Mouse (Mus musculus): ENCODE data around the gene Stra8.

Gene Stra8

DNA sequence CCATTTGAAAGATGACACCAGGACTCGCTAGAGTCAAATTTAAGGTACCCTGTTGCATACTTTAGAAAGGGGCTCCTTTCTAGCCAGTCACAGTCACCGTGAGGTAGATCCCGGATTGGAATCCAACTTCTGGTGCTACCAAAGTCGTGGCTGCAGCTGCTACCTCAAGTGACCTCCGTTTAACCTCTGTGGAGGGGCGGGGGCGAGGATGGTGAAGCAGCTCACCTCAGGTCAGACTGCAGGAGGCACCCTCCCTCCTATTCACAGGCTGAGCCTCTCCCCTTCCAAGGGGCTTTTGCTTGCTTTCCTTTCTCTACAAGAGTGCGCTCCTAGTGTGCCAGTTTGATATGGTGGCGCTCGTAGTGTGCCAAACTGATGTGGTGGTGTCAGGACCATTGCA lies at the start of gene Stra8:
Stra8 (plus strand) TSS at position 208 of the 400 bp plus-strand sequence.
- DNase-seq, result no peak

DNA sequence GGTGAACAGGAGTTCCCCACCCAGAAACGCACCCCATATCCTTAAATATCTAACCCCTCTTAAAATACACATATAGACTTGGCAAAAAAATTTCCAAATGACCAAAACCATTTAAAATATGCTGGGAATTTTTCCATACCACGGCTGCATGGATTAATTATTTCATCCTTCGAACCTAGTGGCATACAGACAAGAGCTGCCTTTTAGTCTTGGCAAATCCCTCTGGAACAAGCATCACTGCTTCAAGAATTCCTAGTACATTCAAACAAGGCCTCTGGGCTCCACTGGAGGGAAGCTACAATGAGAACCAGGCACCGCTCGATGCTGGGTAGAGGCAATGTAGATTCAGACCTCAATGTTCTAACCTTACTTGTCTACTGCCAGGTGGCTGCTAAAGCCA lies 49.2 kb upstream of the Stra8 start:
- DNase-seq, result no peak

DNA sequence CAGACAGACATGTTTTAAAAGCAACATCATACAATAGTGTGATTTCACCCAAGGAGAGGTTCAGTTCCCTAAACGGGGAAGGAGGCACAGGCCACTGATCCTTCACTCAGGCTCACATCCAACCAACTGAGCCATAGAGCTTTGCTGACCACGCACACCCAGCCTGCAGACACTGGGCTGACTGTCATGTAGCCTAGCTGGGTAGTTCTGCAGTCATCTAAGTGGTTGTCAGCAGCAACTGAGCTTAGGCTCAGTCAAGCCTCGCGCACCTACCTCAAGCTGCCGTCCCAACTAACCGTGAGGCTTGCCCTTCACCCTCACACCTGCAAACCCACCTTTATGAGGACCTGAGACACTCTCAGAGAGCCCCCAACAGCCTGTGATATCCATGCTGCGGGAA lies 48.0 kb upstream of the Stra8 start:
- DNase-seq, result no peak

DNA sequence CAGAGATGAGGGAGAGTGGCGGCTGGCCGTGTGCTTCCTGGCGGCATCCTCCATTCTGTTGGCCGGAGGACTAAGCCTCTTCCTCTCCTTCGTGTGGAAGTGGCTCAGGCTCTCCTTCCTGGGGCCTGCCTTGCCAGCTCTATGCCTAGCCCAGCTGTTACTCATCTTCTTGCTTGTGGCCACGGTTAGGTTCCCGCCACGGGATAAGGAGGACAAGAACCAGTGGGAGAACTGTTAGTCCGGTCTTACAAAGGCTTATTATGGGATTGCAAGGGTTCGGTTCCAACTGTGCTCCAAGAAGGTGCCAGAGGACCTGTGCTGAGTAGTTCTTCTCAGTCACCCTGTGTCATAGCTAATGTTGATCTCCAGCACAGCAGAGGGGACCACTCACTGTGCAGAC lies 47.1 kb upstream of the Stra8 start:
- DNase-seq, result no peak

DNA sequence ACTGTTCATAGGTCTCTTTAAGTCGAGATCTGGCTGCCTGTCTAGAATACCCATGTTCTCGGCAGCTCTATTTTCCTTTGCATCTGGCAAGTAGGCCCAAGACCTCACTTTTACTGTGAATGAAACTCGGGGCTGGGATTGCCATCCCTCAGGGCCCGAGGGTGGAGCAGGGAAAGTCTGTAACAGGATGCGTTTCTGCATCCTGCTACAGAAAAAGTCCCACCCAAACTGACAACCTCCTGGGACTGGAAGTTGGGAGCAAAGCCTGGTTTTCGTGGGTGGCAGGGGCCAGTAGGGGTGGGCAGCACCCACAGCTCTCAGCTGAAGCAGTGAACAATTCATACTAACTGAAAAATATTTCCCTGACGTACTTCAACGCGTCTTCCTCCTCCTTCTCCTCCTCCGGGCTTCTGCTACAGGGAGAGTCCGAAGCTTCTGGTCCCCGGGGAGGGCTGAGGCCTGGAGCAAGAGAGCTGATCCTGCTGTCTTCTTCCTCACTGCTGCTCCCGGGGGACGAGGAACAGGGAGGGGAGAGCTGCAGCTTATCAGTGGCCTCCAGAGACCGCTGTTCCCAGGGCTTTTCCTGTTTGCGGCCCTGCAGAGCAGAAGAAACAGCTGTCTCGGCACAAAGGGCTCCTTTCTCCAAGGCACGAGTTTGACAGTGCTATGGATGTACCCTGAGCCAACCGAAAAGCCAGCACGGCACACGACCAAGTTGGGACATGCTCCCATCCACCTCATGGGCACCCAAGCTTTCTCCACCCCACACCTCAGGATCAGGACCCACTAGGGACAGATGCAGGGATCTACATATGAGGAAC lies 45.7 kb upstream of the Stra8 start:
- DNase-seq, result peak; percentile 67

DNA sequence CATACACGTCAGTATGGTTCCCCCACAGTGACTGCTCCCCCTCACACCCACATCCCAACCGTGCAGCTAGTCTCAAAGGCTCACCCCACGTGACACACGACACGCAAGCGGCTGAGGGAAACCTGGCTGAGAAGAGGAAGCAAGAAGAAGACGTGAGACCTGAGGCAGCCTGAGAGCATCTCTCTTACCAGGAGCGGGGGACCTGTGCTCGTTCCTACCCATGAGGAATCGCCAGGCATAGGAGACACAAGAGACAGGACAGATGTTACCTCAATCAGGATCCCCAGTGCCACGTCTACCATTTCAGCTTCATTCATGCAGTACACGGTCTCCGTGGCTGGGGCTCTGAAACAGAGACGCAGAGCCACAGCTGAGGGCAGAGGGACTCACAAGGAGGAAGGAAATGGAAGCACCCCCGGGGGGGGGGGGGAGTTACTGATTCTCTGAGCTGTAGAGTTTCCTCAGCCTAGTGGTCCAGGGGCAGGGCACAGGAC lies 44.6 kb upstream of the Stra8 start:
- DNase-seq, result no peak

DNA sequence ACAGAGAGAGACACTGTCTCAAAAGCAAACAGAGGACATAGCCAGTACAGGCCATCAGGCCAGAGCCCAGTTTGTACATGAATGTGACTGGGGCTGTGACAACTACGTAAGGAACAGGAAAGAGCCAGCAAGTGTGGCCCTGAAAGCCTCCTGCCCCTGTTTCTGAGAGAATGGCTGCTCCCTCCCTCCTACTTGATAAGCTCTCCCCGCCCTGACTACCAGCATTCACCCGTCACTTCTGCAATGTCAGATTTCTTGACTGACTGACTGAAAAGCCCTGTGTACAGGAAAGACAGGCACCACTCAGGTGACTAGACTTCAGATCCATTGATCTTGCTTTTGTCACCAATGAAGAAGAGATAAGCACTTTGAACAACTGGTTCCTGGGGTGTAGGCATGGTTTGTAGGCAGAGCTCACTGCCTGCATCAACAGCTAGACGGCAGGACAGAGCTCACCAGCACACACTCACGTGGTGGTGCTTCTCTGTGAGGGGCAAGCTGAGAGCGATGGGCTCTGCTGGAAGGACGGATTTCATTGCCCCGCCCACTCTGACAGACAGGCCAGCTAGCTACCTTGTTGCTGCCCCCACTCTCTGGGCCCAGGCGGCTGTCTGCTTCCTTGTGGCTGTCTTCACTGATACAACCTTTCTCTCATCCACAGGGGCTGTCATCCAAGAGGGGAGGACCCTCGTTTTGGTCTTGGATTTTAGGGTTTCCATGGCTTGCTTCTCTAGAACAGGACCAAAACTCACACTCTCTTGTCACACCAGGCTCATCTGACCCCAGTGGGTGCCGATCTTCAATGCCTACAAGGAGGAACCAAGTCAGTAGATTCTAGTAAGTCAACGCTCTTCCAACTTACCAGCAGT lies 43.8 kb upstream of the Stra8 start:
- DNase-seq, result no peak

DNA sequence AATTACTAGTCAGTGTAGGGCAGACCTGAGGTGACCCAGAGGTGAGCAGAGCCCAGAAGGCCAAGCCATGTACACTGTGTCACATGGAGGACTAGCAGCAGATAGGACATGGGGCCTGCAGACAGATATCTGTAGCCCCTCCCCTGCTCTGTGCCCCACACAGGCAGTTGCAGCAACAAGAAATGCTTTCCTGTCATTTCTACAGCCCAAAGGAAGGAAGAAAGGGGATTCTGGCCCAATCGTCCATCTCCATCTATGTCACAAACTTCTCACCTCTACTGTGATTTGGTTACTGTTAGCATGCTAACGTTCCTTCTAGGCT lies 43.2 kb upstream of the Stra8 start:
- DNase-seq, result no peak

DNA sequence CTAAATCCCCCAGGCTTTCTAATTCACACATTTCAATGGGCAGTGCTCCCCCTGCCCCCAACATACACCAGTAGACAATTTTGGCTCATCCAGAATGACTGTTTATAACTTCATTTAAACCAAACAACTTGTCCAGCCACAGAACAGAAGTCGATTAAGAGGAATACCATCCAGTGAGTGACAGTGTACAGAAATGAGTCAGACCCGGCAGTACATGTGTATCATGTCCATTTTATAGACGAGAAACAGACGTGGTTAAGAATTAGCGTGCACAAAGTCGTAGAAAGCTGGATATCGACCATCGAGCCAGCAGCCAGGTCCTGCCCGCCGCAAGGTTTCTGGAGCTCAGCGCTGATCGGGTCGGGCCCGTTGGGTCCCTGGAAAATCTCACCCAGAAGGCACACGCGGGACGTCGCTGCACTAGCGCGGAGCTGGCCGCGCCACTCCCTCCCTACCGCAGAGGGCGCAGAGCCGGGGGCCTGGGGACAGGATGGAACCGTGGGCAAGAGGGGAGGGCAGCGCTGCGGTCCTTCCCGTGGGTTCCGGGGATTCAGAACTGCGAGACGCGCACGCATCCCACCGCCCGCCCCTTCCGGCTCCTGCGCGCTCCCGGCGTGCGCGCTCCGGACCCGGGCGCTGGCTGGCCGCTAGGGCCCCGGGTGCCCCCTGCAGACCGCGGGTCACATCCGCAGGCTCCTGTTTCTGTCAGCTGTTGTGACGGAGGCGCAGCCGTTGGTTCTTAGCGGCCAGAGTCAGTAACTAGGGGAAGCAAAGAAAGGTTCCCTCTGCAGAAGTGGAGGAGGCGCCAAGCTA lies 42.2 kb upstream of the Stra8 start, which contains the start of gene Cyren:
Cyren (minus strand) TSS at position 552 of the 813 bp plus-strand sequence.
- peak; percentile 93 for DNase-seq

DNA sequence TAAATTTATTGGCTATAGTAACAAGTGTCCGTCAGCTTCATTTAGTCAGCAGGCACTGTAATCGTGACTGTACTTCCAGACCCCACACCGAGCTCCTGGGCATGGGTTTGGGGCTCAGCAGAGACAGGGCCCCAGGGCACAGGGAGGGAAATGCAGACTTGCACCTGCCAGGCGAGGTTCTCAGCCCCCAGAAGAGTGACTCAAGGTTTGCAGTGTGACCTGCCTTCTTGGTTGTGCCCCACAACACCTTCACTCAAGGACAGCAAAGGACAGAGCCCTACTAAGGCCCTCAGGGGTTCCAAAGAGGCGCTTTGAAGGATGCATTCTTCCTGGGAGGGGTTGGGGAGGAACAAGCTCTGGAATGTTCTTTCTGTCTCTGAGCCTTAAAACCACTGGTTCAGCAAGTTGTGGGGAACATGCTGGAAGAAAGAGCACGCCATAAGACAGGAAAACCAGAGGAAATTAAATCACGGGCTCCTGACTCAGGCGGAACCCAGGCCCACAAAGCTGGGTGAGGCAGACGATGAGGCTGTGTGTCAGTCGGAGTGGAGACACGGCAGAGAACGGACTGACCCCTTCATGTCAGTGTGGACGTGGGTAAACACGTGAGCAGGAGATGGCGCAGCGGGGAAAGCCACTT lies 40.7 kb upstream of the Stra8 start:
- DNase-seq, result no peak

DNA sequence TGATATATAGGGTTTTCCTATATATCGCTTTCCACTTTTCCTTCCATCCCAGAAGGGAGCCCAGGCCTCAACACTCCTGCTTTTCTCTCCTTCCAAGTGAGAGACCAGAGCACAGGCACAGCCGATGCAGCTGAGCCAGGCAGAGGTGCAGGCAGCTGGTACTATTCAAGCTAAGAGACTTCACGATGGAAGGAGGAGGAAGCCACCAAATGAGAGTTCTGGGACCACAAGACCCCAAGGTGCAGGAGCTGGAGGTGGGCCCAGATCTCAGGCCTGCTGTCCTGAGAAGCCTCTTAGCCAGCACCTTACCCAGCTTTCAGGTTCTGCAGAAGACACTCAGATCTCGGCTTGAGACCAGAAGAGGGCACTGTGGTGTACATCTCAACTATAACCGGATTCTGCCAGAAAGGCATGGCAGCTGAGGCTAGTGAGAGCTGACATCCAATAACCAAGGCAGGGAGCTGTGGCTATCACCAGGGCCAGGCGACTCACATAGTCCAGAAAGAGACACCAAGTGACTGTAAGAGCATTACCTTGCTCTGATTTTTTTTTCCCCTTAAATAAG lies 40.0 kb upstream of the Stra8 start:
- peak; percentile 68 for DNase-seq

DNA sequence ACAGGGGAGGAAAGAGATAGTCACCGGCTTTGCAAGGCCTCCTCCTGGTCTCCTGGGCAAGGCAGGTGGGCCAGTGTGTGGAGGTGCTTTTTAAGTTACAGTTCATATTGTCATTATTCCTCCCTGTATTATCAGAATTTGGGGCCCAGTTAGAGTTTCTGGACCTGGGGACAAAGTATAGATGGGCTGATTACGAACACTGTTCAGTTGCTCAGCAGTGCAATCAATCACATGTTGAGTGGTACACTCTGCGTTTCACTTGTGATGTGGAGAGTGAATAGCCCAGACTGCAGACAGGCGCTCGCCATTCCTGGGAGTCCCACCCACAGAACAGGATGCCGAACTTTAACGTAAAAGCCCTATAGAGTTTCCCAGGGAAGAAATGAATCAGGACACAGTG lies 35.2 kb upstream of the Stra8 start:
- DNase-seq, result no peak

DNA sequence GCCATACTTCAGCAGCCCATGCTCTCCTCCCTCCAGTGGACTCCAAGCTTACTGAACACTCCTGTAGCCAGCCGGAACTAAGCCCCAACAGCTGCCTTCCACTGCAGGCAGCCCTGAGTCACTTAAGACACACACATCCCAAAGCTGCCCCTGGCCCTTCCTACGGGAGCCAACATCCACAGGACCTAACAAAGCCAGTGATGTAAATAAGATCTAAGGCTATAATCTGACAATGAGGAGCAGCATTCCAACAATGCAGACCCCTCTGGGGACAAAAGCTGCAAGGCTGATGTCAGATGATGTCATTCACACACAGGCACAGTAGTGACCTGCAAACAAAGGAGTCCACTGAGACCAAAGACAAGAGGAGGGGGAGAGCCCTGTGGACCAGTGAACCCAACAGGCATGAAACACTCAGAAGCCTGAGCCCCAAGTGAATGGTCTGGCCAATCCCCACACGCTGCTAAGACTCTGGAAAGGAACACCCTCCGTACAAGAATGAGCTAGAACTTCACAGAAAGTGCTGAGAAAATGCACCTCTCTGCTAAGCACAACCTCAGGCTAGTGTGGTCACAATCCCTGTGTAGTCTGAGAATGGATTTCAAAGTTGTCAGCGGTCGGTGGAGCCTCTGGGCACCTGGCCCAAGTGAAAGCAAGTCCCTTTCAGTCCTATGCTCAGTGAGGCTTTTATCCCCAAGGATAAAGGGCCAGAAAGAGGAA lies 32.7 kb upstream of the Stra8 start:
- no peak for DNase-seq

DNA sequence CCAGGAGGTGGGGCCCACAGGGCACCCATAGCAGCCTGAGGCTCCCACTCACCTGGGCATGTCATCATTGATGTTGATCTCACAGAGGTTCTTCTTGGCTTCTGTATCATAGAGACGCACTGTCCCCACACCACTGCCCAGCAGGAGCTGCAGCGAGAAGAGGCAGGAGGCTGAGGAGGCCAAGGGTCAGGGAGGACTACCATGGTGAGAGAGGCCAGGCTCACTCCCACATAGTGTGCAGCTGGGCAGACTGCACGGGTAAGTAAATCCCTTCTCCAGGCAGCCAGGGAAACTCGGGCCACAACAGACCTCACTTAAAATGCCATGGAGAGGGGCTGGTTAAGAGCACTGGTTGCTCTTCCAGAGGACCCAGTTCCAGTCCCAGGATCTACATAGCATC lies 30.8 kb upstream of the Stra8 start:
- no peak for DNase-seq

DNA sequence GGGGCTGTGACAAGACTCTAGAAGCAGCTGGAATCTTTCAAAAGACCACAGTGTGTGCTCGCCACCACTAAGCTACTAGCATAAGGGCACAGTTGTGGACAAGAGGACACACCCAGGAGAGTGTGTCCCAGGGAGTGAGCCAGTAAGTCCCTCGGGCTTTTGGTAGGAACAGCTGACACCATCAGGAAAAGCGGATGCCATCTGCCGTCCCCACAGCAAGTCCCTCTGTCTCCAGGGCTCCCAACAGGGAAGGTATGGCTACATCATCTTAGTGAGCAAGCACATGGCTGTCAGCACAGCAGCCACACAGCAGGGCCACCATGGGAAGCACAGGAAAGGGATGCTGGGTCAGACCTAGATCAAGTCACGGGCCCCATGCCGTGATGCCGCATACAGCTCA lies 24.4 kb upstream of the Stra8 start:
- DNase-seq, result no peak

DNA sequence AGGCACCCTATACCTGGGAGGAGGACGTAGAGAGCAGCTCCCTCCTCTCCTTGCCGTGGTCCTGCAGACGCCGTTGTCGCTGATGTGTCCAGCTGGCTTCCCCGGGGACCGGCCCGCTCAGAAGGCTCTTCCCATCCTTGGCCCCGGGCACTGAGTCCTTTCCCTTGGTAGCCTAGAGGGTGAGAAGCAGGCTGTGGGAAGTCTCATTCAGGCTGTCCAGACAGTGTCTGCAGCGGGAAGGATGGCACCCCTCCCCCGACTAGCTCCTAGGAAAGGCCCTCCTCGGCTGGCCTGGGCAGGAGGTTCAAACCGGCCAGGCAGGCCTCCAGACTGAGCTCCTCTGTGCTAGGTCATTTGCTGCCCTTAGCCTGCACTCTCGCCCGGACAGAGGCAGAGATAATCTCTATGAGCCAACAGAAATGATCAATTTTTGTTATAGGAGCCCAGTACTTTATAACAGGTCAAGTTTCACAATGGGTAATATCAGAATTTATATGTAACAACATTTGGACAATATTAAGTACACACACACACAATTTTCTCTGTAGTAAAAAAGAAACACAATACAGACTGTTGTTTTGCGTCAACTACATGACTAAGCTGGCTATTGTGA lies 23.7 kb upstream of the Stra8 start:
- DNase-seq, result no peak

DNA sequence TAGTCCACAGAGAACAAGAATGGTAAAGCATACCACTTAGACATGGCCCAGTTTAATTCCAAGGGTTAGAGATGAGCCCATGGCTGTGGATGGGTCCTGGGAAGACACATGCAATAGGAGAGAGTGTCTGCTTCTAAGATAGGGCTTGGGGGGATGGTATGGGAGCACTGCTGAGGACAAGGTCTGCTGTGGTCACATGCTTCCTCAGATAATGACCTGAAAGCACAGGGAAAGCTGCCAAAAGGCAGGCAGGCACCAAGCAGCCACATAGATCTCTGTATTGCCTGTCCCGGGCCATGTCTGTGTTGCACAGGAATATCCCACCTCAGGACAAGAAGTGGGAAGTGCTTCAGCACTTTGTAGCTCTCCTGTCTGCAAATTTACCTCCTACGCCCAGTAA lies 20.8 kb upstream of the Stra8 start:
- peak; percentile 56 for DNase-seq

DNA sequence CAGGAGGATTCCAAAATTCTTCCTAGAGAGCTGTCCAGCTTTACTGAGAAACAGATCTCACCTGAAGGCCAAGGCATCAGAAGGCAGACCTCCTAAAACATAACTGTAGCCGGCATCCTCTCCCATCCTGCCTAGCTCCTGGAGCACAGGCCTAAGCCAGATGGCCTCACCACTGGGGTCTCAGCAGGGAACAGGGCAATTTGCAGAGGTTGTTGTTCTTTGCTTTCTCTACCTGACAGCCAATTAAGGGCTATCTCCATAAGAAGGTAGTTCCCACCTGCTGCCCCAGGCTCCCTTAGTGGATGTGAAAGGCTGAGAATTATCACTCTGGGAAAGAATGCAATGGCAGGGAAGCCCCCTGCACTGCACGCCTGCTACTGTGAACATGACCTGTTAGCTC lies 19.0 kb upstream of the Stra8 start:
- DNase-seq, result no peak

DNA sequence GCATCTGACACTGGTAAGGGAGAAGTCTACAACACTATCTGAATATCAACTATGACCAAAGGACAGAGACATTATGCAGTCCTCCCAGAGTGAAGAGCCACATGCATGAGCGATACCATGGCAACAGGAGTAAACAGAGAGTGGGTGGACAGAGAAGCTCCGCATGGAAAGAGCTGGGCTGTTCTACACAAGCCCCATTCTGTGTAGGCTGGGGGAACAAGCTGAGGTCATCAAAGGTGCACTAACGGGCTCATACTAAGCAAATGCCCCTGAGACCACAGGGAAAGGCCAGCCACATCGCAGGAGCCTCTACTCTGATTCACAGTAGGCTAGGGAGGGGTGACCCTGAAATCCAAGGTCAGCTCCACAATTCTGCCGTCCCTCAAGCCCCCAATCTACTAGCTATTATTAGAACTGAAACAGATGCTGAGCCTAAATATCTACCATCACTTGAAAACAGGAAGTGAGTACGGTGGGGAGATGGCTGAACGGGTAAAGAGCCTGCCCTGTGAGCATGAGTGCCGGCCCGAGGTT lies 18.0 kb upstream of the Stra8 start:
- no peak for DNase-seq

DNA sequence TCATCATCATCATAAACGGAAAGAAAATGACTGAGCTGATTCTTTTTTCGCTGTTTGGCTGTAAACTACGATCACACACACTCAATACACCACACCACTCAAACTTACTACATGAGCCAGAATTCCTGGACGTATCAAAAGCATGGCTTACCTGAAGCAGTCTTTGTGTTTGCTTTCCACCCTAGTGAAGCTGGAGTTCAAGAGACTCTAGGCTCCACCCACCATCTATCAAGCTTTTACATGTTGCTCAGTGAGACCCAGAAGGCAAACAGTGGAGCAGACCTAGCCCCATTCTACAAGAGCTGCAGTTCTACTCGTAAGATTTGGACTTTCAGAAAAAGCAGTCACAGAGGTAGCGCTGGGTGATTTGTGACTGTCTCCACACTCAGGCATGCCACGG lies 17.4 kb upstream of the Stra8 start:
- DNase-seq, result no peak

DNA sequence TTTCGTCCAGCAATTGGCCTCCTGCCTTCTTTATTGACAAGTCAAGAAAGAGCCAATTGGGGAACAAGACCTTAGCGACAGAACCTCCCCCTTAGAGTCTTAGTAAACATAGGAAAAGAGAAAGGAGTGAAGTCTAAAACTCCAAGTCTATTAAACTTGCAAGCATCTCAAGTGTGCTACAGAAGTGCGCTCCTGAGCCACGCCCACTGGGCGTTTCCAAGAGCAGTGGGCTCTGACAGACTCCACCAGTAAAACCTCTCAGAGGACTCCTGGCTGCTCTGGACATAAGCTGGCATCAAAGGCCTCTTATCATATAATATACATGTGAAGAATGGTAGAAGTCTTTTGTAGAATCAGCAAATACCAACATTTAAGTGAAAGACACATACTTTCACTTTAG lies 16.5 kb upstream of the Stra8 start:
- DNase-seq, result no peak

All from kidney, adult 18-20 months (tissue).